Comparison of ENCODE assay signal across 13 mouse cellular contexts in the genomic region with DNA sequence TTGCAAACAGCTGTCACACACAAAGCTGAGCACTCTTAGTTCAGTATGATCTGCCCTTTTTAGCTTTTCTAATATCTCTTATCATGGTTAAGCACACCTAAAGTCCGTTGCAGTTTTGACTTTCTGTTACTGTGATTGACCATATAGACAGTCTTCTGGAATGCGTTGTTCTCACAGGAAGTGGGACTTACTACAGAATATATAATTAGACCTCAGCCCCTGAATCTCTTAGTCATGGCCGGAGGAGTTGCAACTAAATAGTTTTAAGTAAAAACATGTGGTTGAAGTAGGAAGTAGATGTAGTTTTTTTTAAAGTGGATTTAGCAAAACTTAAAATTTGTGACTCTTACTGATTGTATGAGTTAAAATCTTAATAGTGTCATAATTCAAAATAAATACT.
"Had no signal": no experiment of that assay in that cellular context is flagged by ENCODE, and none has a peak within 500 bp of the region (broad histone marks: within the 10 kb centered on the region; RNA-seq: fewer than 3 reads in every experiment).

No protein-coding gene starts in this region.

- H3K4me3 ChIP-seq: kidney, embryonic 15.5 days; left cerebral cortex, adult 2 months; limb, embryonic 10.5 days; lung, embryonic 15.5 days; midbrain, embryonic 13.5 days; neural tube, embryonic 13.5 days had no signal

- H3K27me3 ChIP-seq: kidney, embryonic 15.5 days; lung, embryonic 15.5 days; midbrain, embryonic 13.5 days; neural tube, embryonic 13.5 days had no signal

- H3K27ac ChIP-seq: kidney, embryonic 15.5 days; left cerebral cortex, adult 2 months; limb, embryonic 10.5 days; lung, embryonic 15.5 days; midbrain, embryonic 13.5 days; neural tube, embryonic 13.5 days had no signal

- H3K4me2 ChIP-seq: kidney, embryonic 15.5 days; liver, embryonic 11.5 days; lung, embryonic 15.5 days; midbrain, embryonic 13.5 days; neural tube, embryonic 13.5 days had no signal

- H3K4me1 ChIP-seq: kidney, embryonic 15.5 days; lung, embryonic 15.5 days had no signal

- H3K9me3 ChIP-seq: kidney, embryonic 15.5 days; limb, embryonic 10.5 days; lung, embryonic 15.5 days; midbrain, embryonic 13.5 days; neural tube, embryonic 13.5 days had no signal

- ATAC-seq: liver, postnatal 0 days; midbrain, embryonic 13.5 days had no signal

- H3K9ac ChIP-seq: kidney, embryonic 15.5 days; liver, postnatal 0 days; lung, embryonic 15.5 days; midbrain, embryonic 13.5 days; neural tube, embryonic 13.5 days had no signal

- DNase-seq: kidney, adult 2 months; kidney, postnatal 25 days; liver, postnatal 0 days; lung, postnatal 14 days; right cerebral cortex, postnatal 25 days; thymus, postnatal 36 days had no signal
